Mouse (Mus musculus): ENCODE data around the gene Akap13. TPM values are rescaled to one million over a fixed set of nuclear protein-coding genes. Genes with fewer than 3 reads are reported as not detected.
"Not testable (repeated sequence)": the region's sequence is repeated elsewhere in the genome, so short reads cannot be mapped to it uniquely, and the experiment has no call there.

The Akap13 gene
- total RNA-seq, 2 experiments from 2014 or later, result 94.0 to 95.4 TPM

DNA sequence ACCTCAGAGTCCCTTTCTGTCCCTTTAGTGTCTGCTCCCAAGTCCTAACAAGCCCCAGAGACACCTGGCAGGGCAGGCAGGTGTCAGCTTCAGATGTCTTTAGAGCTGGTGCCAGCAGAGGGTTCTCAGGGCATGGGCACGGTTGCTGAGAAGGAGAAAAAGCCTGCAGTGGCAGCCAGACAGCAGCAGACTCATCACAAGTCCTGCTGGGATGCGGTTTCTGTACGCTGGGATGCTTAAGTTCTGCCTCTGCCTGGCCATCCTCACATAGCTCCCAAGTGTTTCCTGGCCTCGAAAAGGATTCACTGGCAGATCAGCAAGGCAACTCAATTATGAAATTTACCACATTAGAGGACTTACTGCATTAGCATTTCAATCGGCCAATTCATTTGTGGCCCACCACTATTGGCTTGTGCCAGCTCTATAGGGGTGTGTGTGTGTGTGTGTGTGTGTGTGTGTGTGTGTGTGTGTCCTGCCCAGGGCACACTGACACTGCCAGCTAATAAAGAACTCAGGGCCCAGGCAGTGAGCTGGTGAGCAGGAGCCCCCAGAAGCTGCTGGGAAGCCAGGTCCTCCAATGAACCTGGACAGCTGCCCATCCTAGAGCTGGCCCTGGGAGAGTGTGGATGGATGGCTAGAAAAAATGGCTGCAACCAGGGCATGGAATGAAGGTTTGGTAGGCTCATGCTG is 311.9 kb downstream of the Akap13 start:
- DNase-seq; intact Hi-C loops (cut with DNase I): not testable (repeated sequence)

DNA sequence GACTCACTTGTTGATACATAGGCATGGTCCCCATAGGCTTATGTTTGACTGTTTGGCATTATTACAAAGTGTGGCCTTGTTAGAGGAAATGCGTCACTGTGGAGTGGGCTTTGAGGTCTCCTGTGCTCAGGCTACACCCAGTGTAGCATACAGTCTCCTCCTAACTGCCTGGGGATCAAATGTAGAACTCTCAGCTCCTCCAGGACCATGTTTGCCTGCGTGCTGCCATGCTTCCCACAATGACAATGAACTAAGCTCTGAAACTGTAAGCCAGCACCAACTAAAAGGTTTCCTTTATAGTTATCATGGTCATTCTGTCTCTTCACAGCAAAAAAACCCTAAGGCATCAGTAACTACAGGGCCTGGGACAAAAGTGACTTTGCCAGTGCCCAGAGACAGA is 312.8 kb downstream of the Akap13 start:
- no peak for DNase-seq
- intact Hi-C loops (cut with DNase I), result no loop called here

DNA sequence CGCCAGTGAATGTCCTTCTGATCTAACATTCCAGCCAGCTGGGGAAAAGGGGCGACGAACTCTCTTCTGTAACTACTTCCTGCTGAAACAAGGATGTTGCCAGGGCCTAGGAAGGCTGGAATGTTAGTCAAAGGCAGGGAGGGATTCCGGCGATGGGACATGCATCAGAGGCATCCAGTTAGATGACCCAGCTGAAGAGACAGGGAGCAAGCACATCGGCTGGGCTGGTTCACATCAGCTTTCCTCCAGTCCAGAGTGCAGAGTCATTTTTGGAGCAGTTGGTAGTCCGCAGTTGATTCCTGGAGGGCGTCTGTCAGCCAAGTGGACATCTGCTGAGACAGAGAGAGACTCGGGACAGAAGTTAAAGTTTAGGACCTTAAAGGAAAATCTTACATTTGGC is 314.6 kb downstream of the Akap13 start:
- intact Hi-C loops (cut with DNase I), result no loop called here
- no peak for DNase-seq

DNA sequence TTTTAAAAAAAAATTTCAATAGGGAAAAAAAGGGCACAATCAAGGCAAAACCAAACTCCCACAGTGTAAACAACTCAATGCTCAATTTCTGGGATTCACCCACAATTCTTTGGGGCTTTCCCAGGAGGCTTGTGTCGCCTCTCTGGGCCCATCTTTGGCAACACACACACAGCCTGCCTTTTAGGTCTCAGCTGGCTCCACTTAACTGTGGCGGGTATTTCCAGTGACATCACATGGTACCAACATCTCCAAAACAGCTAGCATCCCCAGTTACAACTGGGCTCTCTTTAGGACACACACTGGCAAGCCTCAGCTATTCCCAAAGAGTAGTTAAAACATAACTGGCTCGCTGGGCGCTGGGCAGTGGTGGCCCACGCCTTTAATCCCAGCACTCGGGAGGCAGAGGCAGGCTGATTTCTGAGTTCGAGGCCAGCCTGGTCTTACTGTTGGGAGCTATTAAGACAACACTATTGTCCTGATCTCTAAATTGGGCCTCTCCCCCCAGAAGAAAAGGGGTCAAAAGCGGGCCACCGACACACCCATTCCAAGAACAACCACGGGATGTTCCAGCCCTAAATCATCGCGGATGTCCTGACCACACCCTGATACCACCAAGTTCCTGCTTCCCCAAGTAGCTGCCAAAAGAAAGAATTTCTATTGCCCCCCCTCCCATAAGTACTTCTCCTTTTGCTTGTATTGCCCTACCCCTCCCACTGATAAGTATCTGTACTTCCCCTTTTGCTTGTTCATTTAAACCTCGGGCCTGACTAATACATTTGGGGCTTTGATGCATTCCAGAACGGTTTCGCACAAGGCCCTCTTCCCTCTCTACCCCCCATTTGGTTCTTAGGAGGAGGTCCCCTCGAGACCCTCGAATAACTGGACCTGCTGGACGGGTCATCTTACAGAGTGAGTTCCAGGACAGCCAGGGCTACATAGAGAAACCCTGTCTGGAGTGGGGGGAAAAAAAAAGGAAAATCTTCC is 319.1 kb downstream of the Akap13 start:
- intact Hi-C loops (cut with DNase I), result not testable (repeated sequence)

DNA sequence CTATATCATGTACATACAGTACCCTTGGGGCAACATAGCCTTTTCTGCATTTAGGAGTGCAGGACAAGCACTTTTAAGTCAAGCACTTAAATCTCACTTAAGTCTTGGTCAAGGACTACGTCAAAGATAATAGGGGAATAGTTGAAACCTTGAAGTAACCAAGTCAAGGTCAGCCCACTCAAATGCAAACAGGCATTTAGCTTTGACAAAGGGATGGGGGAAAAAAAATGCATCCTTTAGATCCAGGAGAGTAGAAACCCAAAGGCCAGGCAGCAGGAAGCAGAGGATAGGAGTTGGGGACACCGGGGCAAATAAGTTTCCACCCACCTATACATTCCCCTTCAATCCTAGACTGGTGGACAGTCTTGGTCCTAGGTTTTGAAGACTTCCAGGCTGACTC is 322.7 kb downstream of the Akap13 start:
- DNase-seq, result no peak
- intact Hi-C loops (cut with DNase I), result no loop called here

More for the DNA sequence above, 319.1 kb downstream of the Akap13 start:
- not testable (repeated sequence) for DNase-seq

DNA sequence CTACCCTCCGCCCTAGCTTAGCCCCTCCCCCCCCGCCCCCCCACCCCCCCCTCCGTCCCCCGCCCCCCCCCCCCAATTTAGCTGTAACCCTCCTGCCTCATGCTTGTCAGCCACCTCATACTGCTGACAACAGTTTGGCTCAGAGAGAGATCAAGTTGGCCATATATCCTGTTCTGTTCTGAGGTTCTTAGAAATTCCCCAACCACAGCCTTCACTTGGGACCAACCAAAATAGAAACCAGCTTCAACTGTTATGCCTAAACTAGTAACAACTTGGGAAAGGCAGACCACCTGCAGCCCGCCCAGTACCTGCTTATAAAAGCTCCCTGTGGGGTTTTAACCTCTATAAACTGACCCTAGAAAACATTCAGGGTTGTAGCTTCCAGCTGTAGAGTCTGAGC is 325.5 kb downstream of the Akap13 start:
- intact Hi-C loops (cut with DNase I), result no loop called here
- no peak for DNase-seq

DNA sequence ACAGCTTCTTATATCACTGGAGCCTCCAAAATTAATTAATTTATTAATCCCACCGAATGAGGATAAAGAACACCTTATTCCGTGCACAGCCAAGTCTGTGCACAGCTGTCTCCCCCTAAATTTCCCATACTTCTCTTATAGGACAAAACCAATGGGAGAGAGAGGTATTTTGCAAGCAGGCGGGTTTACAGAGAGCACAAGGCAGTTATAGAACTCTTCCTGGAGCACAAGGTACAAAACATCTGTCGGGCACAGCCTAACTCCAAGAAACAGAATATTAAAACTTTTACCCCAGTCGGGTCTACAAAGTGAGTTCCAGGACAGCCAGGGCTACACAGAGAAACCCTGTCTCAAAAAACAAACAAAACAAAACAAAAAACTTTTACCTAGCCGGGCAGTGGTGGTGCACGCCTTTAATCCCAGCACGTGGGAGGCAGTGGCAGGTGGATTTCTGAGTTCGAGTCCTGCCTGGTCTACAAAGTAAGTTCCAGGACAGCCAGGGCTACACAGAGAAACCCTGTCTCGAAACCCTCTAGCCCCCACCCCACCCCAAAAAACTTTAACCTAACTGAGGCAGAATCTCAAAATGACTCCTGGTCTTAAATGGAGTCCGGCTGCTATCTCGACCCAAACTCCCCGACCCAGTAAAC is 326.1 kb downstream of the Akap13 start:
- intact Hi-C loops (cut with DNase I), result no loop called here
- no peak for DNase-seq

DNA sequence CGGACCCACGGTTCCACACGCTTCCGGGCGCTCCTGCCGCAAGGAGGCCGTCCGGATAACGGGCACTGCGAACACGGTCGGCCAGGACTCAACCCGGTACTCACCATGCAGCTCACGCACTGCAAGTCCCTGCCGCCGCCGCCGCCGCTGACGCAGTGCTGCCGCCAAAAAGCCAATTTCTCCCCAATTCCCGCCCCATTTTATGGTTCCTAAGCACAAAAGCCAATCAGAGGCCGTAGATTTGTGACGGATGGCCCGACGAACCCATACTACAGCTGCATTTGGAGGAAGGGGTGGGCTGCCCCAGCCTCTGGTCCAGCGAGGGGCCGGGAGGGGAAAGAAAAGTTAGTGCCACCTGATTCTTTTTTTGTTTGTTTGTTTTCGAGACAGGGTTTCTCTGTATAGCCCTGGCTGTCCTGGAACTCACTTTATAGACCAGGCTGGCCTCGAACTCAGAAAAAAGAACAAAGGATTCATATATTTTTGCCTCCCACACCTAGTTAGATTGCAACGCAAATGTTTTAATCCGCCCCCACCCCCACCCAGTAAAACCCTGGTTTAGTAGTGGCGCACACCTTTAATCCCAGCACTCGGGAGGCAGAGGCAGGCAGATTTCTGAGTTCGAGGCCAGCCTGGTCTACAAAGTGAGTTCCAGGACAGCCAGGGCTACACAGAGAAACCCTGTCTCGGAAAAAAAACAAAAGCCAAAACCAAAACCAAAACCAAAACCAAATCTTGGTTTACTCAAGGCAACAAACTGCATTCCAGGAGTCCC is 326.8 kb downstream of the Akap13 start:
- intact Hi-C loops (cut with DNase I), result no loop called here
- peak; percentile 93 to 94 for DNase-seq

DNA sequence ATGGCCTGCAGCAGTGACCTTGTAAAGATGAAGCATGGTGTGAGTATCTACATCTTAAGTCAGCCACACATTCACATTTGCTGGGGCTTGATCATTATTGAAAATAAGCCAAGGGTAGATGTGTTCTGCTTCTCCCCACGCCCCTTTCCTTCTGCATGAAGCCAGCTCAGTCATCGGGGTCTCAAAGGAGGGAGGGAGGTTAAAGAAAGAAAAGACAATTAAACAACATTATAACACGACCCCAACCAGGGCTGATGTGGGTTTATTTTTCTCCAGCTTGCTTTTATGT is 327.3 kb downstream of the Akap13 start:
- no peak for DNase-seq
- intact Hi-C loops (cut with DNase I), result no loop called here

DNA sequence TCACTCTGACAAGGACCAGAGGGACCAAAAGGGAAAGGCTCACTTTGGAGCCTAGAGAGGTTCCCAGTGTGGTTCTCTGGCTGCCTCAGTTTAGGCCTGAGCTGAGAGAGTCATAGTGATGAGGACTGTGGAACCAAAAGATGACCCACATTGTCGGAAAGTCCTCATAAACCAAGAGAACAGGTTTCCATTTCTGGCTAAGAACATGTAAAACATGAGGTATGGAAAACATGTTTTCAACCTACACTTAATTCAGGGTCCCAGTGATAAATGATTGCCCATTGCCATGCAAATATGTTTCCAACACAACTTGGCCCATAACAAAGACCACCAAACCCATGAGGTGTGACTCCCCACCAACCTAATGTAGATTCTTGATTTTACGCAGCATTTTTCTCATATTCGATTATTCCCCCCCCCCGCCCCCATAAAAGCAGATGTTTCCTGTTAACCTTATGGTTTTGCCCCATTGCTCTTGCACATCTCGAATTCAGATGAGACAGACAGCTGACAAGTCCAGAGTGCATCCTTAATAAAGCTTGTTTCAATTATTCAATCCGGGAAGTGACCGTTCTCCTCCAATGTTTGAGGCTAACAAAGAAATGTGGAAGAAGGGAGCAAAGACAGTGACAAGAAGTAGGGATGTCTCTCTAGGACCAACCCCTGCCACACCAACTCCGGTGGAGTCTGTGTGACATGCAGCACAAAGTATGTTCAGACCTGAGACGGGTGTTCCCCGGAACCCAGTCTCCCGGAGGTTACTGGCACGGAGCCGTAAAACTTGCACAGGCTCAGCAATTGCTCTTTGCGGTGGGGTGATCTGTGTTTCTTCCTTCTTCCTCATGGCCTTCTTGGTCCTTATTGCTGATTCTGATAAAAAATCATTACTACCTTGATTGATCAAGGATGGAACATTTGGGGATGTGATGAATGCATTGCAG is 330.3 kb downstream of the Akap13 start:
- DNase-seq, result no peak
- intact Hi-C loops (cut with DNase I), result no loop called here

DNA sequence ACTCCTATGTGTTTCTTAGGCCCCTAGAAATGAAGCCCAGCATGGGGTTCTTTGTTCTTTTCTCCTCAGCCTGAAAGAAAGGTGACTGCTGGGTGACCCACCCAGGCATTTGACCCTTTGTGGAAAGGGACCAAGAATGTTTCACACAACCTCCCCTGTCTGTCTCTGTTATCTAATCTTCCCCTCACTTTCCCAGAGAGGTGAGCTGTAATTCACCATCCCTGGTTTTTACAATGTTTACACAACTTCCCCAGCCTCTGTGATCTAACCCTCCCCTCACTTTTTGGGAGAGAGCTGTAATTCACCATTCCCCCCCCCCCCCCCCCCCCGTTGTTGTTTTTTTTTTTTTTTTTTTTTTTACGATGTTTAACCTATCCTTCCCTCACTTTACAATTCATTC is 331.5 kb downstream of the Akap13 start:
- intact Hi-C loops (cut with DNase I), result loop anchor here (1.0 kb wide), 1 partner anchor 49 kb away; no protein-coding TSS in a partner anchor
- no peak for DNase-seq

DNA sequence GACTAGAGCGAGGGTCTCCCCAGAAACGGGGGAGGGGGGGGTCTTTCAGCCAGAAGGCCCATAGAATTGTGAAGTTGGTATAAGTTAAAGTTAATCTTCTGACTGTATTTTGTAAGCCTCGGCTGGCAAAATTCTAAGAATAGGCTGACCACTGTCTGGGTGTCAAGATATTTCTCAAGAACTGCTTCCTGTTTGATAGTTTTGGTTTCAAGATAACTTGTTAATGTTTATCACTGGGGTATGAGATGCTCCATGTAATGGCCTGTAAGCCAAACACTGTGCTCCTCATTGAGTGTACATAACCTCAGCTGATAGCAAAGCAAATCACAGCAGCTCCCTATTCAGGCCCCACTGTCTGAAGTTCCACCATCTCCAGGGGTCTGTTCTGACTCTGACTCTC is 332.0 kb downstream of the Akap13 start:
- DNase-seq, result no peak
- intact Hi-C loops (cut with DNase I), result loop anchor here (1.0 kb wide), 1 partner anchor 49 kb away; no protein-coding TSS in a partner anchor

DNA sequence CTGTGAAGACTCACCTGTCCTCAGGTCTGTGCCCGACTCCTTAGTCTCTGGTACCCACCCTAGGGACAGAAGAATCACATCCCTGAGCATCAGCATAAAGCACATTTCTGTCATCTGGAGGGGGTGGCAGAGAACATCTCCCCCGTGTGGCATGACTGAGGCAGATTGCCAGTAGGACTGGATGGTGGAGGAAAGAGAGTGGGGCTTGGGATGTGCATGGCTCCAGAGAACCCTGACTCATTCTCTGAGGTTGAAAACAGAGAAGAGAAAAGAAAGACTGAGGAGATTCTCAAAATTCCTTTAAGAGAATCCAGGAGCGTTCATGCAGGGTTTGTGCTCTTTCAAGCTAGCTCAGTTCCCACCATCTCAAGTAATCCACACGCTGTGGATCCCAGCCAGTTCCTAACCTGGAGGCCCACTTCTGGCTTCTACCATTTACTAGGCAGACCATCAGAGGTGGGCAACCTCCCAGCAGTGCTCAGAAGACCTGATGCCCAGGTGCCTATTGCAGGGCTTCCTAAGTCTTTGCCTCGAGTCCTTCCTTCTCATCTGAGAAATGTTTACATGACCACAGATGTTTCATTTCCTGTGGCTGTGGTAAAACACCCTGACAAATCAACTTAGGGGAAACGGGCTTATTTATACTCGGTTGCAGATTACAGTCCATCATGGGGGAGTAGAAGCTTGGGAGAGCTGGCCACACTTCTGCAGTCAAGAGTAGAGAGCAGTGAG is 332.9 kb downstream of the Akap13 start:
- intact Hi-C loops (cut with DNase I); DNase-seq: not testable (repeated sequence)

DNA sequence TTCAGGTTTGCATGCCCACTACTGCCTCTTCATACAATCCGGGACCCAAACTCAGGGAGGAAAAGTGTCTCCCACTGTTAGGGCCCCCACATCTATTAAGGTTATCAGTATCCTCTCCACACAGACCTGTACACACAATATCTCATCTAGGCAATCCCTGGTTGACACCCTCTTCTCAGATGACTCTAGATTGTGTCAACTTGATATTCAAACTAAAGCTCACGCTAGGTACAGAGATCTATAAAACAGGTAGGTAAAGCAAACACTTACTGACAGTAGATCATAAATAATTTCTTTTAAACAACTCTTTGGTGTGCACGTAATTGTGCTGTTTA is 333.4 kb downstream of the Akap13 start:
- intact Hi-C loops (cut with DNase I); DNase-seq: not testable (repeated sequence)

DNA sequence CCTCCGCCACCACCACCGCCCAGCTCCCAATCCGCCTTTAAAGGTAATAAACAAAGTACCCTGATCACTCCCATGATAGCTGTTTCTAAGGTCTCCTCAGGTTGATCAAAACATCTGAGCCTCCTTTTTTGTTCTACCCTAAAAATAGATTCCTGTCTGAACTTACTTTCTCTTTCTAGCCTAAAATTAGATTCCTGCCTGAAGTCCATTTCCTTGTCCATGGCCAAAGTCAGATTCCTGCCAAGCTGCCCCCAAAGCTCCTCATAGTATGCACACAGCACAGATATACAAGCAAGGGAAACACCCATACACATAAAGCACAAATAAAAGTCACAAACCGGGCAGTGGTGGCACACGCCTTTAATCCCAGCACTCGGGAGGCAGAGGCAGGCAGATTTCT is 334.4 kb downstream of the Akap13 start:
- DNase-seq, result no peak
- intact Hi-C loops (cut with DNase I), result no loop called here

DNA sequence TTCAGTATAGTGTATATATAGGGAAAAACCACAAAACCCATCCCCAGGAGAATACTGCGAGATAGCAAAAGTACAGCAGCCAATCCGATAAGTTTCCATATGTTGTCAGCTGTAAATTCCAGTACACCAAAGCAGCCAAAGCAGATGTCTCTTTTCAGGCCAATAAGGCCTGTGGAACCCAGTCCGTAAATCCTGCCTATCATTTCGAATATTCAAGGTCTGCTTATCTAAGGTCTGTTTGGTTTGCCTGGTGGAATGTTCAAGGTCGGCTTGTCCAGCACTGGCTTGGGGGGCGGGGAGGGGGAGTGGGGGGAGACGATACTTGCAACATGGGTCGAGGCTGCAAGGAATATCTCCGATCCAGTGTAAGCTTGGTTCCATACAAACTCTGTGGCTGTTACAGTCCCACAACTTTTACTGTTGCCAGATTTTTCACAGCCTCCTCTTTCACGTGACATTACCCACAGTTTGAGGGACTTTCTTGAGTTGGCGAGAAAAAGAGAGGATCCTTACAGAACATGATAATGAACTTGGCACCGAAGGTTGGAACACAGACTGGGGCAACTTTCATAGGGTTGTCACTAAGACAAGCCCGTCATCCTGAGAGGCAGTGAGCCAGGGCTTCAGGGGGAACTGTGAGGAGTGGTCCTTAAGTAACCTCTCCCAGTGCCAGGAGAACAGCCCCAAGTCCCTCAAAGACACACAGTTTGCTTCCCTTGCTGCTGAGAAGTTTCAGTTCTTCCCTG is 335.9 kb downstream of the Akap13 start:
- DNase-seq; intact Hi-C loops (cut with DNase I): not testable (repeated sequence)

DNA sequence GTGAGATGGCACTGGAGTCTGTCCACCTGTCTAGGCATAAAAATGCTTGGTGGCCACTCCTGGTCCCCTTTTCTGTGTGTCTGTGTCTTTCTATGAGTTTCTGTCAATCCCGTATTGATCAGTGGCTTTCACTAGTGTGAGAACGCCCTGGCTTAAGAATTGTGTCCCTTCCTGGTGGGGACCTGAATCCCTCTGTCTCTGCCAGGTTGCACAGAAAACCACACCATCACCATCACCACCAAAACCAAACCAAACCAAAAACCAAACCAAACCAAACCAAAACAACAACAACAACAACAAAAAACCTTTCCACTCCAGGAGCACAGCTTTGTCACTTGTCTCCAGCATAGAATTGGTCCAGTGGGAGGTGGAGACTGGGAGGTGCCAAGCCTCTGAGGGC is 337.8 kb downstream of the Akap13 start:
- DNase-seq, result no peak
- intact Hi-C loops (cut with DNase I), result no loop called here

DNA sequence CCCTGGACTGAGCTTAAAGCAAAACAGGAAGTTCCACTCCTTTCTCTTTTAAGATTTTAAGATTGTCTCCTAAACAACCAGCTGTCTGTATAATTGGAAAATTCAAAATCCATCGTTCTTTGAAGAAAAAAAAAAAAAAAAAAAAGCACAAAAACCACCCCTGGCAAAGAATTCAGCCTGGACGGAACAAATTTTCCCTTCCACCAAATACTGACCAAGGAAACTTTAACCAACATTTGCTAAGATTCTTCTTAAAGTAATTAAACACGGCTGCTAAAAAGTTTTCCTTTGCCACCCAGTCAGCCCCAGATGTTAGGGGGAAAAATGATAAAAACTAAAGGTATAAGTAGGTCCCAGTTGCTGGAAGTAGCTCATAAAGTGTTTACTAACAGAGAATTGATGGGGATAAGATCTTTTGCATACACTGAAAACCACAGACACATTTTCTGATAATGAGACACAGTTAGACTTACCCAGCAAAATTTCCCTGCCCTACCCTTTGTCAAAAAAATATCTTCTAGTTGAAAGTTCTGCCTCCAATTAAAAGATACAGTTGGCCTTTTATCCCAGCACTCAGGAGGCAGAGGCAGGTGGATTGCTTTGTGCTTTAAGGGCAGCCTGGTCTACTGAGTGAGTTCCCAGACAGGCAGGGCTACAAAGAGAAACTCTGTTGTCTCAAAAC is 338.5 kb downstream of the Akap13 start:
- intact Hi-C loops (cut with DNase I), result no loop called here

More for the DNA sequence above, 338.5 kb downstream of the Akap13 start:
- DNase-seq, result no peak

Data from heart, postnatal 10 days (tissue).